Comparison of ENCODE assay signal across 11 mouse cellular contexts in the genomic region with DNA sequence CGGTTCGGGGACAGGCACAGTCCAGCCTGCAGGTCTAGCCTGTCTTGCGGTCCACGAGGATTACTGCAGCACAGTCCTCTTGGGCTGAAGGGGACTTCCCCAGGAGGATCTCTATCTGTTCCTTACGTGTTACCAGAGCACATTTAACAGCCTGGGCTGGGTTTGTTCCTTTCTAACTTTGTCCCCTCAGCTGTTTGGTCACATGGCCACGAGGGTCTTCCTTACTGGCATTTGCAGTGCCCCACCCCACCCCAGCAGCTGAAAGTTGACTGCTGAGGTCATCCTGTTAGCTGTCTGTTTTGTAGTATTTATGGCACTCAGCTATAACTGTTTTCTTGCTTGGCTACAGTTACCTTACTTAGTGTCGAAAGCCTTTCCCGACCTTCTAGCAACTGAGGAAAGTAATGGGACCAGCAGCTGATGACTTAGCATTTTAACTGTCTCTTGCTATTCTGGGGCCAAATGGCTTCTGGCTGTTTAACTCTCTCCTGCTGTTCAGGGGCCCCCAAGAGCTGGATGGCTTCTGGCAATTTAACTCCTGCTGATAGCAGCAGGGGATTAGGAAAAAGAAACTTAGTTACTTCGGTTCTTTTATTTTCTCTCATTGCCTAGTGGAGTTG. TPM values are rescaled to one million over a fixed set of nuclear protein-coding genes. Genes with fewer than 3 reads are reported as not detected.
DNase-seq lines count a peak whose midpoint lies in the region; ATAC-seq and TF ChIP-seq lines count a peak whose summit lies in the region.
"Had no signal": no experiment of that assay in that cellular context is flagged by ENCODE, and none has a peak within 500 bp of the region (broad histone marks: within the 10 kb centered on the region; RNA-seq: fewer than 3 reads in every experiment).

No protein-coding gene starts in this region.

- H3K9me3 ChIP-seq in embryonic facial prominence, embryonic 14.5 days (ENCODE audit: control insufficient read depth, low read length): no peaks in the 10 kb centered on the region
- H3K9me3 ChIP-seq in liver, postnatal 0 days (ENCODE audit: low read length): no peaks in the 10 kb centered on the region
- no peaks in the 10 kb centered on the region for H3K9me3 ChIP-seq in forebrain, embryonic 12.5 days
- H3K9me3 ChIP-seq: forebrain, embryonic 15.5 days had no signal

- H3K27me3 ChIP-seq in embryonic facial prominence, embryonic 14.5 days (replicated peaks; ENCODE audit: control insufficient read depth, insufficient read depth, low read length): no peaks in the 10 kb centered on the region
- no peaks in the 10 kb centered on the region for H3K27me3 ChIP-seq in liver, postnatal 0 days (ENCODE audit: insufficient read depth, low read length)
- no peaks in the 10 kb centered on the region for H3K27me3 ChIP-seq in forebrain, embryonic 12.5 days
- H3K27me3 ChIP-seq: forebrain, embryonic 15.5 days had no signal

- H3K4me2 ChIP-seq in embryonic facial prominence, embryonic 14.5 days (ENCODE audit: low read depth, low read length): no peak overlapping the region
- H3K4me2 ChIP-seq in liver, postnatal 0 days (ENCODE audit: low read depth, low read length): no peak overlapping the region
- no peak overlapping the region for H3K4me2 ChIP-seq in forebrain, embryonic 12.5 days
- H3K4me2 ChIP-seq: forebrain, embryonic 15.5 days had no signal

- H3K4me3 ChIP-seq in embryonic facial prominence, embryonic 14.5 days (ENCODE audit: low read depth, low read length): no peak overlapping the region
- no peak overlapping the region for H3K4me3 ChIP-seq in liver, postnatal 0 days (ENCODE audit: low read depth, low read length)
- H3K4me3 ChIP-seq in forebrain, embryonic 12.5 days (replicated peaks): no peak overlapping the region
- H3K4me3 ChIP-seq: forebrain, embryonic 15.5 days had no signal

- TF ChIP-seq CTCF in liver, postnatal 0 days (IDR thresholded peaks at IDR 0.05; ENCODE audit: low read depth): no peak

- no peak overlapping the region for H3K9ac ChIP-seq in embryonic facial prominence, embryonic 14.5 days (ENCODE audit: low read depth, low read length)
- peak overlapping the region; percentile 5; the same call in 1 of the 2 replicates for H3K9ac ChIP-seq in liver, postnatal 0 days (replicated peaks)
- no peak overlapping the region for H3K9ac ChIP-seq in forebrain, embryonic 12.5 days
- H3K9ac ChIP-seq: forebrain, embryonic 15.5 days had no signal

- no peak for TF ChIP-seq EP300 in liver, postnatal 0 days (IDR thresholded peaks at IDR 0.05; ENCODE audit: low read depth)

- intact Hi-C loops in heart, postnatal 14 days (cut with DNase I): no loop called here

- no peaks in the 10 kb centered on the region for H3K36me3 ChIP-seq in embryonic facial prominence, embryonic 14.5 days (ENCODE audit: control insufficient read depth, insufficient read depth, low read length)
- H3K36me3 ChIP-seq in liver, postnatal 0 days (replicated peaks; ENCODE audit: insufficient read depth, low read length): peaks cover 13% of the 10 kb centered on the region
- H3K36me3 ChIP-seq in forebrain, embryonic 12.5 days (replicated peaks): no peaks in the 10 kb centered on the region
- H3K36me3 ChIP-seq: forebrain, embryonic 15.5 days had no signal

- WGBS in embryonic facial prominence, embryonic 14.5 days: 16% methylated on average over 9 of the region's 9 CpGs
- 20% methylated on average over 9 of the region's 9 CpGs for WGBS in liver, postnatal 0 days (ENCODE audit: insufficient replicate concordance)
- 20% methylated on average over 9 of the region's 9 CpGs for WGBS in forebrain, embryonic 12.5 days

- H3K27ac ChIP-seq in embryonic facial prominence, embryonic 14.5 days (replicated peaks; ENCODE audit: low read depth, low read length): no peak overlapping the region
- peak overlapping the region; percentile 13; the same call in 1 of the 2 replicates for H3K27ac ChIP-seq in liver, postnatal 0 days (ENCODE audit: low read depth)
- H3K27ac ChIP-seq in forebrain, embryonic 12.5 days: no peak overlapping the region
- H3K27ac ChIP-seq: forebrain, embryonic 15.5 days had no signal

- peaks cover 7% of the 10 kb centered on the region for H3K4me1 ChIP-seq in embryonic facial prominence, embryonic 14.5 days (ENCODE audit: control insufficient read depth, insufficient read depth, low read length)
- H3K4me1 ChIP-seq in liver, postnatal 0 days (ENCODE audit: insufficient read depth): peaks cover 22% of the 10 kb centered on the region
- peaks cover 7% of the 10 kb centered on the region; the same call in 1 of the 2 replicates for H3K4me1 ChIP-seq in forebrain, embryonic 12.5 days
- H3K4me1 ChIP-seq: forebrain, embryonic 15.5 days had no signal

- DNase-seq in heart, adult 11 months: peak; percentile 93
- DNase-seq in heart, postnatal 14 days: no peak
- peak; percentile 61 for DNase-seq in embryonic facial prominence, embryonic 14.5 days (ENCODE audit: low spot score)
- no peak for DNase-seq in liver, postnatal 0 days
- no peak for DNase-seq in cerebellum, postnatal 25 days
- DNase-seq in adrenal gland, postnatal 36 days: no peak
- DNase-seq: kidney, postnatal 14 days; lung, postnatal 36 days had no signal

- peak; percentile 66 for ATAC-seq in CD4-positive, CD25-positive, alpha-beta regulatory T cell, adult 4 months
- peak; percentile 71; the same call in 1 of the 2 replicates for ATAC-seq in embryonic facial prominence, embryonic 14.5 days (ENCODE audit: low read depth)
- ATAC-seq in liver, postnatal 0 days: no peak
- no peak for ATAC-seq in forebrain, embryonic 12.5 days (ENCODE audit: low FRiP score)
- ATAC-seq: forebrain, embryonic 15.5 days had no signal

RNA-seq across cellular contexts. Expression of a gene that starts 11.8 kb away (rescaled TPM):
- total RNA-seq in heart, postnatal 14 days (2021): 1 to 10 TPM; 6.9 to 7.0 TPM
- 10 to 100 TPM; 51.0 to 68.1 TPM for polyA plus RNA-seq in CD4-positive, CD25-positive, alpha-beta regulatory T cell, adult 4 months (2017; shearing (Covaris generic))
- 4.4 and 5.7 TPM in 2 replicates for polyA plus RNA-seq in embryonic facial prominence, embryonic 14.5 days (2014; fragmentation: Nextera tagmentation; extraction: Ambion mirVana)
- 17.2 and 18.2 TPM in 2 replicates for polyA plus RNA-seq in liver, postnatal 0 days (2015; fragmentation: Nextera tagmentation; extraction: Ambion mirVana)
- 0.51 and 0.63 TPM in 2 replicates for polyA plus RNA-seq in forebrain, embryonic 12.5 days (2016; fragmentation: Nextera tagmentation; extraction: Ambion mirVana)
- total RNA-seq in adrenal gland, postnatal 36 days (2021): 10 to 100 TPM; 13.7 to 18.8 TPM

RNA-seq across cellular contexts. Expression of a gene that starts 11.8 kb away (rescaled TPM):
- total RNA-seq in heart, postnatal 14 days (2021): 1 to 10 TPM; 3.8 to 4.8 TPM
- polyA plus RNA-seq in CD4-positive, CD25-positive, alpha-beta regulatory T cell, adult 4 months (2017; shearing (Covaris generic)): 100 to 1,000 TPM; 433 to 495 TPM
- 10.5 and 16.7 TPM in 2 replicates for polyA plus RNA-seq in embryonic facial prominence, embryonic 14.5 days (2014; fragmentation: Nextera tagmentation; extraction: Ambion mirVana)
- 42.4 and 43.7 TPM in 2 replicates for polyA plus RNA-seq in liver, postnatal 0 days (2015; fragmentation: Nextera tagmentation; extraction: Ambion mirVana)
- 1.6 and 1.9 TPM in 2 replicates for polyA plus RNA-seq in forebrain, embryonic 12.5 days (2016; fragmentation: Nextera tagmentation; extraction: Ambion mirVana)
- total RNA-seq in adrenal gland, postnatal 36 days (2021): 10 to 100 TPM; 12.8 to 18.9 TPM

RNA-seq across cellular contexts. Expression of a gene that starts 39.7 kb away (rescaled TPM):
- 10 to 100 TPM; 47.1 to 49.9 TPM for total RNA-seq in heart, postnatal 14 days (2021)
- 10 to 100 TPM; 66.8 to 74.2 TPM for polyA plus RNA-seq in CD4-positive, CD25-positive, alpha-beta regulatory T cell, adult 4 months (2017; shearing (Covaris generic))
- polyA plus RNA-seq in embryonic facial prominence, embryonic 14.5 days (2014; fragmentation: Nextera tagmentation; extraction: Ambion mirVana): 112 and 113 TPM in 2 replicates
- 87.7 and 87.9 TPM in 2 replicates for polyA plus RNA-seq in liver, postnatal 0 days (2015; fragmentation: Nextera tagmentation; extraction: Ambion mirVana)
- 108 and 113 TPM in 2 replicates for polyA plus RNA-seq in forebrain, embryonic 12.5 days (2016; fragmentation: Nextera tagmentation; extraction: Ambion mirVana)
- total RNA-seq in adrenal gland, postnatal 36 days (2021): 10 to 100 TPM; 72.0 to 75.1 TPM

RNA-seq across cellular contexts. Expression of a gene that starts 42.8 kb away (rescaled TPM):
- 1 to 10 TPM; 9.2 to 9.7 TPM for total RNA-seq in heart, postnatal 14 days (2021)
- polyA plus RNA-seq in CD4-positive, CD25-positive, alpha-beta regulatory T cell, adult 4 months (2017; shearing (Covaris generic)): 1 to 10 TPM; 6.5 to 7.8 TPM
- polyA plus RNA-seq in embryonic facial prominence, embryonic 14.5 days (2014; fragmentation: Nextera tagmentation; extraction: Ambion mirVana): 18.3 and 19.6 TPM in 2 replicates
- polyA plus RNA-seq in liver, postnatal 0 days (2015; fragmentation: Nextera tagmentation; extraction: Ambion mirVana): 4.2 and 5.3 TPM in 2 replicates
- 20.2 and 23.5 TPM in 2 replicates for polyA plus RNA-seq in forebrain, embryonic 12.5 days (2016; fragmentation: Nextera tagmentation; extraction: Ambion mirVana)
- total RNA-seq in adrenal gland, postnatal 36 days (2021): 10 to 100 TPM; 21.1 to 32.0 TPM

Comparison
In these comparisons a context has a peak if more than half of its experiments do, and no peak if none do; other contexts are left out.
1. DNase-seq: peak in heart, adult 11 months (single experiment) and embryonic facial prominence, embryonic 14.5 days (single experiment); none in heart, postnatal 14 days (0 of 2), liver, postnatal 0 days (single experiment), cerebellum, postnatal 25 days (0 of 2) and adrenal gland, postnatal 36 days (0 of 2).
2. ATAC-seq: peak in CD4-positive, CD25-positive, alpha-beta regulatory T cell, adult 4 months (single experiment) and embryonic facial prominence, embryonic 14.5 days (single experiment); none in liver, postnatal 0 days (single experiment) and forebrain, embryonic 12.5 days (single experiment).